8 mouse cellular contexts compared by ENCODE assay signal in genomic region chr6:82996740-82997315, GRCm38 (mm10). TPM values are rescaled to one million over a fixed set of nuclear protein-coding genes. Genes with fewer than 3 reads are reported as not detected.
DNase-seq lines count a peak whose midpoint lies in the region; ATAC-seq and TF ChIP-seq lines count a peak whose summit lies in the region.

No protein-coding gene starts in this region.

- peaks cover 24% of the 10 kb centered on the region for H3K27me3 ChIP-seq in hindbrain, embryonic 10.5 days (ENCODE audit: insufficient read depth, poor library complexity, severe bottlenecking)
- no peaks in the 10 kb centered on the region for H3K27me3 ChIP-seq in lung, postnatal 0 days (replicated peaks; ENCODE audit: insufficient read depth, low read length)

- no peaks in the 10 kb centered on the region for H3K9me3 ChIP-seq in hindbrain, embryonic 10.5 days
- no peaks in the 10 kb centered on the region for H3K9me3 ChIP-seq in lung, postnatal 0 days (ENCODE audit: low read length)

- peak overlapping the region; percentile 39 for H3K4me2 ChIP-seq in lung, postnatal 0 days (replicated peaks; ENCODE audit: low read depth, low read length)

- no peak; the same call in 1 of the 2 replicates for TF ChIP-seq EP300 in lung, postnatal 0 days (IDR thresholded peaks at IDR 0.05)

- 14% methylated on average over 11 of the region's 11 CpGs for WGBS in hindbrain, embryonic 10.5 days
- 6% methylated on average over 11 of the region's 11 CpGs for WGBS in lung, postnatal 0 days

- no peak overlapping the region for H3K9ac ChIP-seq in lung, postnatal 0 days (replicated peaks; ENCODE audit: low read depth)

- peak overlapping the region; percentile 30 for H3K4me3 ChIP-seq in hindbrain, embryonic 10.5 days
- no peak overlapping the region for H3K4me3 ChIP-seq in lung, postnatal 0 days (ENCODE audit: low read depth, low read length)

- H3K36me3 ChIP-seq in hindbrain, embryonic 10.5 days: no peaks in the 10 kb centered on the region
- no peaks in the 10 kb centered on the region for H3K36me3 ChIP-seq in lung, postnatal 0 days (ENCODE audit: insufficient read depth, low read length)

- H3K4me1 ChIP-seq in hindbrain, embryonic 10.5 days (replicated peaks): peaks cover 8% of the 10 kb centered on the region; the same call in 1 of the 2 replicates
- no peaks in the 10 kb centered on the region for H3K4me1 ChIP-seq in lung, postnatal 0 days (ENCODE audit: insufficient read depth, low read depth, low read length)

- no peak overlapping the region; the same call in 1 of the 2 replicates for H3K27ac ChIP-seq in hindbrain, embryonic 10.5 days
- H3K27ac ChIP-seq in lung, postnatal 0 days (ENCODE audit: low read length): peak overlapping the region; percentile 57

- ATAC-seq in frontal cortex, adult (ENCODE audit: low TSS enrichment): peak; percentile 100
- ATAC-seq in lung, postnatal 0 days: peak; percentile 98

- peak; percentile 98 for DNase-seq in MN1 (ENCODE audit: low spot score)
- DNase-seq in cerebellum, adult 9-10 months: peak; percentile 94
- peak; percentile 92 for DNase-seq in hindbrain, embryonic 10.5 days (ENCODE audit: low spot score)
- DNase-seq in layer of hippocampus, adult 9-11 months: peak; percentile 95
- peak; percentile 98 for DNase-seq in lung, postnatal 0 days (ENCODE audit: low spot score)
- DNase-seq in ovary, postnatal 14 days (ENCODE audit: low spot score): peak; percentile 90
- peak; percentile 90 for DNase-seq in thymus, postnatal 14 days

- peak; percentile 96 for TF ChIP-seq CTCF in lung, postnatal 0 days (IDR thresholded peaks at IDR 0.05)

RNA-seq across cellular contexts. Expression of gene Dok1, which starts 36.4 kb away (rescaled TPM):
- polyA plus RNA-seq in hindbrain, embryonic 10.5 days (2016; fragmentation: Nextera tagmentation; extraction: Ambion mirVana): 7.7 and 8.6 TPM in 2 replicates
- polyA plus RNA-seq in lung, postnatal 0 days (2015; fragmentation: Nextera tagmentation; extraction: Ambion mirVana): 22.8 and 23.3 TPM in 2 replicates

RNA-seq across cellular contexts. Expression of gene Loxl3, which starts 37.1 kb away (rescaled TPM):
- polyA plus RNA-seq in hindbrain, embryonic 10.5 days (2016; fragmentation: Nextera tagmentation; extraction: Ambion mirVana): 10.5 and 10.7 TPM in 2 replicates
- 10.1 and 11.4 TPM in 2 replicates for polyA plus RNA-seq in lung, postnatal 0 days (2015; fragmentation: Nextera tagmentation; extraction: Ambion mirVana)

RNA-seq across cellular contexts. Expression of gene M1ap, which starts 50.1 kb away (rescaled TPM):
- 0.22 and 0.42 TPM in 2 replicates for polyA plus RNA-seq in hindbrain, embryonic 10.5 days (2016; fragmentation: Nextera tagmentation; extraction: Ambion mirVana)
- polyA plus RNA-seq in lung, postnatal 0 days (2015; fragmentation: Nextera tagmentation; extraction: Ambion mirVana): 1.8 and 2.5 TPM in 2 replicates

RNA-seq across cellular contexts. Expression of gene Sema4f, which starts 57.3 kb away (rescaled TPM):
- polyA plus RNA-seq in hindbrain, embryonic 10.5 days (2016; fragmentation: Nextera tagmentation; extraction: Ambion mirVana): 2.9 and 3.2 TPM in 2 replicates
- polyA plus RNA-seq in lung, postnatal 0 days (2015; fragmentation: Nextera tagmentation; extraction: Ambion mirVana): 8.8 and 14.3 TPM in 2 replicates

RNA-seq across cellular contexts. Expression of gene Aup1, which starts 57.5 kb away (rescaled TPM):
- 169 and 179 TPM in 2 replicates for polyA plus RNA-seq in hindbrain, embryonic 10.5 days (2016; fragmentation: Nextera tagmentation; extraction: Ambion mirVana)
- polyA plus RNA-seq in lung, postnatal 0 days (2015; fragmentation: Nextera tagmentation; extraction: Ambion mirVana): 201 and 205 TPM in 2 replicates
